Mouse (Mus musculus): ENCODE results near the gene Hipk3.

Gene Hipk3

GRCm38 (mm10) chr2:104493951-104494800, at the start of gene Hipk3:
Gene Hipk3 (minus strand): TSS chr2:104494446.
- DNase-seq (ENCODE audit: low read depth, low spot score) = peak; percentile 85

- no peak for DNase-seq (ENCODE audit: low read depth, low spot score)
These were observed 46.0 kb upstream of the Hipk3 start for GRCm38 (mm10) chr2:104540286-104540685.

- no peak for DNase-seq (ENCODE audit: low read depth, low spot score)
These were observed 40.5 kb upstream of the Hipk3 start for GRCm38 (mm10) chr2:104534751-104535150.

GRCm38 (mm10) chr2:104532548-104532947, 38.3 kb upstream of the Hipk3 start:
- DNase-seq (ENCODE audit: low read depth, low spot score) = no peak

GRCm38 (mm10) chr2:104526559-104526958, 32.3 kb upstream of the Hipk3 start:
- no peak for DNase-seq (ENCODE audit: low read depth, low spot score)

- no peak for DNase-seq (ENCODE audit: low read depth, low spot score)
These were observed 31.3 kb upstream of the Hipk3 start for GRCm38 (mm10) chr2:104525506-104525905.

- no peak for DNase-seq (ENCODE audit: low read depth, low spot score)
These were observed 17.4 kb upstream of the Hipk3 start for GRCm38 (mm10) chr2:104511622-104512021.

GRCm38 (mm10) chr2:104502388-104502787, 8.1 kb upstream of the Hipk3 start:
- DNase-seq (ENCODE audit: low read depth, low spot score) = no peak

- no peak for DNase-seq (ENCODE audit: low read depth, low spot score)
These were observed 6.8 kb upstream of the Hipk3 start for GRCm38 (mm10) chr2:104501091-104501490.

- DNase-seq (ENCODE audit: low read depth, low spot score) = no peak
These were observed 3.5 kb upstream of the Hipk3 start for GRCm38 (mm10) chr2:104497771-104498170.

GRCm38 (mm10) chr2:104497231-104497630, 3.0 kb upstream of the Hipk3 start:
- no peak for DNase-seq (ENCODE audit: low read depth, low spot score)

- DNase-seq (ENCODE audit: low read depth, low spot score) = no peak
These were observed 2.0 kb upstream of the Hipk3 start for GRCm38 (mm10) chr2:104496206-104496605.

- no peak for DNase-seq (ENCODE audit: low read depth, low spot score)
These were observed 547 bp upstream of the Hipk3 start for GRCm38 (mm10) chr2:104494801-104495185.

GRCm38 (mm10) chr2:104493021-104493950, 960 bp downstream of the Hipk3 start:
- DNase-seq (ENCODE audit: low read depth, low spot score) = peak; percentile 82

GRCm38 (mm10) chr2:104491221-104491795, 2.9 kb downstream of the Hipk3 start:
- DNase-seq (ENCODE audit: low read depth, low spot score) = no peak

- no peak for DNase-seq (ENCODE audit: low read depth, low spot score)
These were observed 3.5 kb downstream of the Hipk3 start for GRCm38 (mm10) chr2:104490761-104491160.

GRCm38 (mm10) chr2:104489851-104490250, 4.4 kb downstream of the Hipk3 start:
- no peak for DNase-seq (ENCODE audit: low read depth, low spot score)

- DNase-seq (ENCODE audit: low read depth, low spot score) = peak; percentile 55
These were observed 9.8 kb downstream of the Hipk3 start for GRCm38 (mm10) chr2:104484438-104484837.

- DNase-seq (ENCODE audit: low read depth, low spot score) = no peak
These were observed 12.1 kb downstream of the Hipk3 start for GRCm38 (mm10) chr2:104482156-104482555.

GRCm38 (mm10) chr2:104479054-104479453, 15.2 kb downstream of the Hipk3 start:
- DNase-seq (ENCODE audit: low read depth, low spot score) = no peak

- no peak for DNase-seq (ENCODE audit: low read depth, low spot score)
These were observed 16.7 kb downstream of the Hipk3 start for GRCm38 (mm10) chr2:104477398-104478015.

GRCm38 (mm10) chr2:104472056-104472455, 22.2 kb downstream of the Hipk3 start:
- no peak for DNase-seq (ENCODE audit: low read depth, low spot score)
